Mouse (Mus musculus) right cerebral cortex, adult 18-20 months (tissue): Measurements from ENCODE around the gene Mvp.
A peak's percentile ranks its signal among the peaks of the same experiment; 100 is the strongest.

ENCODE experiments used
- DNase-seq: peaks from one replicate; pipeline ENCODE4 v3.0.0; 2022; ENCODE audit warnings: mixed read lengths

The Mvp gene

DNA sequence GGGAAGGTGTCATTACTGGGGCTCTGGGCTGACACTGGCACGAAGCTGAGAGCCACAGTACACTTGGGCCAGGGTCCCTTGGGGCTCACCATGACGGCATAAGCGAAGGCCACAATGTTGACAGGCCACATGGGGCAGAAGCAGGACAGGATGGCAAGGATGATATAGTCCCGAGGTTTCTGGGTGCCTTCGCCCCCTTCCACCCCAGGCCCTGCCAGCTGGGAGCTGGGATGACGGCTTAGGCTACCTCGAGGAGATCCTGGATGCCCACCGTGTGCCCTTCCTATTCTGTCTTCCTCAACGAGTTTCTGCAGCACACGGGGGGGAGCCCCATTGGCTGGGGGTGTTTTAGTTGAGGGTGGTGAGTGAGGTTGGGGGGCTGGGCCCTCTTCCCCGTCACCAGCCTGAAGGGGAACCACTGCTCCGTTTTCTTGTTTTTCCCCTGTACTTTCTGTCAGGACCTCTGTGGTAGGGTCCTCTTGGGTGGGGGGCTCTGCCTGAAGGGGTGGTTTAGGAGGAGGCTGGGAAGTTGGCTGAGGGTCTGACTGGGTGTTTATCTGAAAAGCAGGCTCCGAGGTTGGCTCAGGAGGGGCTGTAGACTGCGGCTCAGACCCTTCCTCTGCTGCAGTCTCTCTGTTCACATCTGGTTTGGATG is 5.0 kb upstream of the Mvp start:
- DNase-seq, result no peak

DNA sequence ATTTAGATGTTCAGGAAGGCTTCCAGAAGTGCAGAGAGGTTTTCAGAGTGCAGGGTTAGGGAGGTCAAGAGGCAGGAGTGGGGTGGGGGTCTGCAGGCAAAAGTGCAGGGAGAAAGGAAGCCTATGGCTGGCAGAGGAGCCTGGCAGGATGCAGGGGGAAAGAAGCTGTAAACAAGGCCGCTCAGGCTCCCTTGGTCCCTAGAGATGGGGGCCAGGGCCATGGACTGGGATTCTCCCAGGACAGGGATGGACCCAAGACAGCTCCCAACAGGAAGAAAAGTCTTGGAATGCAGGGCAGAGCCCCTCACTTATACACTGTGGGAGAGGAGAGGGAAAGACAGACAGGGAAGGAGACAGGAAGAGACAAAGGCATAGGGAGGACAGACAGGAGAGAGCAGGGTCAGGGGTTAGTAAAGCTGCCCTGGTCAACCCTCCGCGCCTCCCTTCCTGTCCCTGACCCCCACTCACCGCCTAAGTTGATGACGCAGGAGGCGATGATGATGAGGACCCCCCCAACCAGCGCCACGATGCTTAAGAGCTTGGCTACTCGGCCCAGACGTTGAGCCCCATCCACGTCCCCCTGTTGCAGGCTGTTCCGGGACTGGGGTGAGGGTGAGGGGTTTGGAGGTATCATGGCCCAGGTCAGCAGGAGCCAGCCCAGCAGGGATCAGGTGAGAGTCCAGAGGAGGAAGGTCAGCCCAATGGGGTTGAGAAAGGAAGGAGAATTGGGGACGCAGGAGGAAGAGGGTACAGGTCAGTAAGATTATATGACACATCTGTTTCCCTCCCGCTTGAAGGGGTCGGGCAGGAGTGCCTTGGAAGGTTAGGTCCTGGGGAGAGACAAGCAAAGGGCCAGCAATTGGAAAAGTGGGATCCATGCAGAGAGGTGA is 4.2 kb upstream of the Mvp start:
- no peak for DNase-seq

DNA sequence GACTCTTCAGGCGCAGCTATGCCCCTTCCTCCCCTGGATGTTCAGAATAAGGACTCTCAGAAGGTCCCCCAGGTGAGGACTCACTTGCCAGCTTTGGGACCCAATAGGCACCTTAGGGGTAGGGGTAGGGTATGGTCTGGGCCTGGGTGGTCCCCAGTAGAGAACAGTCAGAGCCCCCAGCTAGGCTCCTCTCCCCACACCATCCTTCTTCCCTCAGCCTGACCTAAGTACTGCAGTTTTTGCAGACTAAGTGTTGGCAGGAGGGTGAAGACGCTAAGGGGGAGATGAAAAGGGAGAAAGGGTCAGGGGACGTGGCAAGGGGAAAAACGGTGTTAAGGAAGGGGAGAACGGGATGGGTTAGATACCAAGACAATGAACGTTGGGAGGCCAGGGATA is 3.5 kb upstream of the Mvp start:
- DNase-seq, result no peak

DNA sequence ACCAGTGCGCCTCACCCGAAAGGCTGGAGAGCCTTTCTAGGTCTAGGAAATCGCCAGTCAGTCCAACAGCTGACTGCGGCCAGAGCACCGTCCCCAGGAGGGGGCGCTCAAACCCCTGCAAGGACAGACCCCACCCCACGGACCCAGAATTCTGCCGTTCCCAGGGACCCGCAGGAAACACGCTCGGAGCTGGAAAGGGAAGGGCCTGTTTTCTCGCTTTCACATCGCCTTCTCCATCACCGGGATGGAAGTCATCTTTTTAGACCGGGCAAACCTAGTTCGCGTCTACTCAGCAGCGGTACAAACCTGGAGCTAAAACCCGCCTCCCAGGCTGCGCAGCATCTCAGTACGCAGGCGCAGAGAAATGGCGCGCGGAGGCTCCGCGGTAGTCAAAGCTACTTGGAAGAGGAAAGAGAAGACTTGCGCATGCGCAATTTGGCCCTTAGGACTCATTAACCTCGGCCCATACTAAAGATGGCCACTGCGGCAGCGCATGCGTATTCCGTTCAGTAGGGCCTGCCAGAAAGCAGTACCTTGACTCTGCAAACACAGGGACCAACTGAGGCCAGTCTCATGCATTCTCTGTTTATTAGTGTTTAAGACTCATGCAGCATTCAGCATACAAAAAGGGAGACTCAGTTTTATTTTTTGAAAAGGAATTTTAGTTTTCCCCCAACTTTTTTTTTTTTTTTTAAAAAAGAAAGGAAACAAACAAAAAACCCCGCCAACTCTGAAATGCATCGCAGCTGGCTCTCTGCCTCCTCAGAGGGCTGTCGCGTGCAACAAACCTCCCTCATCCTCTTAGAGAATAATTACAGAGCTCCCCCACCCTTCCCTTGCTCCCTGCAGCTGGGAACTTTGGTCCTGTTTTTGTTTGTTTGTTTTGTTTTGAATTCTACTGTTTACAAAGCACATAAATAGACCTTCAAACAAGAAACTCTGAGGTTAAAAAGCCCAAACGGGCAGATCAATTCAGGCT is 2.8 kb upstream of the Mvp start, which contains the start of gene Pagr1a:
TSS of gene Pagr1a (minus strand) at position 382 of the 979 bp plus-strand sequence.
- DNase-seq, result peak; percentile 97

DNA sequence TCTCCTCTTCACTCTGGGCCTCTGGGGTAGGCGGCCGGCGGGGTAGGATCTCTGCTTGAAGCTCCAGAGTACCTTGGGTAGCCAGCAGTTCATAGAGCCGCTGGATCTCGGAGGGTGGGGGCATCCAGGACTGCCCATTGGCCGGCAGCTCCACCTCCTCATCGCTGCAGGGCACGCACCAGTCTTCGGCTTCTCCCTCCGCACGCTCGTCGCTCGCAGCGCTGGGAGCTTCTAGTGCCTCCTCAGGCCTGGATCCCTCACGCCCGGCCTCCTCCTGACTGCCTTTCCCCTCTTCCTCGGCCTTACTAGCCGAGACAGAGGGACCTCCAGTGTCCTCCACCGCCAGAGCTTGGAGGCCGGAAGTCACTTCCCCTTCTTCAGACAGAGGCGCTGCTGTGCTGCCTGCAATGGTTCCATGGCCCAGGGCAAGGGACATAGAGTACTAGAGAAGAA is 2.1 kb upstream of the Mvp start:
- peak; percentile 71 for DNase-seq

DNA sequence TGATC is 1.9 kb upstream of the Mvp start, which contains the start of gene Pagr1b:
TSS of gene Pagr1b (minus strand) at position 4 of the 5 bp plus-strand sequence.
- DNase-seq, result no peak

DNA sequence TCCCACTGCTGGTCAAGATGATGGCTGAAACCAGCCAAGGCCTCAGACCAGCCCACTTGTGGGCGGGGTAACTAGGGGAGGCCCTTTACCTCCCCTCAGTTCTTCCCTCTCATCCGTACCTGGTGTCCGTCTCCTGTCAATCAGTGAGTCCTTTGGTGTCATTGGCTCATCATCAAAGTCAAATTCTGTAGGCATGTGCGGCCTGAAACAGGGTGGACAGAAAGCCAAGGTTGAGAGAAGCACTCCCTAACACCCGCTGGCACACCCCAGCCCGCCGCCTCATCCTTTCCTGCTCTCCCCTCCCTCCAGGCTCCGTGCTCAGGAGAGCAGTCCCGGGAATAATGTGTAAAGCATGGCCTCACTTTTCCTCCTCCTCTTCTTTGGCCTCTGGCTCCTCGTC is 1.7 kb upstream of the Mvp start:
- no peak for DNase-seq

DNA sequence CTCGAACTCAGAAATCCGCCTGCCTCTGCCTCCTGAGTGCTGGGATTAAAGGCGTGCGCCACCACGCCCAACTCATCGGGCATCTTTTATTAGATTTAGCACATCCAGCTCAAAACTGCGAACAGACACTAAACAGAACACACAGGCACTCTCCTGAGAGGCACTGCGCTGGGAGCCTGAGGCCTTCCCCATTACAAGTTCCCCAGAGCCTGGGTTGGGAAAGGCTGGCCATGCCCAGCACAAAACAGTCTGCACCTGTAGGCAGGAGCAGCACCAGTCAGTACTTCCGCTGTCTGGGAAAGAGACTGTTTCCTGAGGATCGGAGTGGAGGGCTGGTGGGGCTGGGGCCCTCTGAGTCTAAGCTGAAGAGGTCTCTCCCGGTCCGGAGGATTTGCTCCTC is 572 bp upstream of the Mvp start:
- no peak for DNase-seq

DNA sequence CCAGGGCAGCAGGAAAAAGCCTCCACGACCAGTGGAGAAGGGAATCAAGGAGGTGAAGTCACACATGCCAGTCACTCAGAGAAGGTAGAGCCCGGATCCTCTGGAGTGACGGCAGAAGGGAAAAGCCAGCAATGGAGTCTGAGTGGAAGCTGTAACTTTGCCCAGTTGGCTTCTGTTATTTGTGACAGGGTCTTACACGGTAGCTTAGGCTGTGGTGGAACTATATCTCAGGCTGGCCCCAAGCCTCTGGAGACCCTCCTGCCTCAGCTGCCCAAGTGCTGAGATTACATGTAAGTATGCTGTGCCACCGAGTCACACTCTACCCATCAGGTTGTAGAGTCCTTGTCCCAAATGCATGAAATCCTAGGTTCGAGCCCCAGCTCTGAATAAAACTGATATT is 1.0 kb downstream of the Mvp start:
- DNase-seq, result no peak

DNA sequence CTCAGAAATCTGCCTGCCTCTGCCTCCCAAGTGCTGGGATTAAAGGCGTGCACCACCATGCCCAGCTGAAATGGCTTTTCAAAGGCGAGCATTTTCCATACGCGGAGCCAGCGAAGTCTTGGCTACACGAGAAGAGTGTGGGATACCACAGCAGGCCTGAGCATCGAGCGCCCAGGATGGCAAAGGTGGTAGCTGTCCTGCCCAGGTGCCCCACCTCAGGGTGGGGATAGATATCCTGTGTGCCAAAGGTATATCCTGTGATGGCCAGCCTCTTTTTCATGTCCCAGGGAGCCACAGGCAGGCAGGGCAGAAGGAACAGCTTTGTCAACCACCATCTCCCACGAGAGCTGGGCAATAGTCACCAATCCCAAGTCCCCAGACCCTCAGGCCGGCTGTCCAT is 1.6 kb downstream of the Mvp start:
- DNase-seq, result no peak

DNA sequence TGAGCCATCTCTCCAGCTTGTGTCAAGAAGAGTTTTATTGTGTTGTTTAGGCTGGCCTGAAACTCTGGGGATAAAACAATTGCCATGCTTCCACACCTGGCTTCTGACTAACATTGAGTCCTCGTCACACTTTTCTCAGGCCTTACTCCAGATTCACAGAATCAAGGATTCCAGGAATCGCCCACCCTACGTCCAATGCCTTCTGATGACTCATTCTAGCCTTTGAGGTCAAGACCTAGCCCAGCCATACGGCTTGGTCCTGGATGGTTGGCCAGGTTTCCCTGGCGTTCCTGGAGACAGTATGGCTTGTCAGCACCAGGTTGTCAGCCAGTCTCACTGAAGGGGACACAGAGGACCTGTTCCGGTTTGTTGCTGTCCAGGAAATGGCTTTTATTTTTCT is 2.0 kb downstream of the Mvp start:
- DNase-seq, result no peak

DNA sequence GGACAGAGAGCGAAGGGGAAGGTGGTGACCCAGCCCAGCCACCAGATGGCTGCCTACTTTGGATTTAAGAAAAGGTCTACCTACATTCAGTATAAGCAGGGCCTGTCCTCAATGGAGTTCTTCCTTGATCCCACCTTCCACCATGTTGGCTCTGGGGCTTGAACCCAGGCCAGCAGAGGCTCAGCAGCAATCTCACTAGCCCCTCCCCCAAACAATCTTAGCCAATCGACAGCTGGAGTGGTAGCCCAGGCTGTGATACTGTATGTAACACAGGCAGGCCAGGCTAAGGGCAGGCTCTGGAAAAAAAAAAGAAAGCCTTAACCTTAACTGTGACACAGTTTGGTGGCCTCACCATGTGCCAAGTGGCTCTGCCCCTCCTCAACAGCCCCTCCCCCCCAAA is 2.7 kb downstream of the Mvp start:
- DNase-seq, result no peak

DNA sequence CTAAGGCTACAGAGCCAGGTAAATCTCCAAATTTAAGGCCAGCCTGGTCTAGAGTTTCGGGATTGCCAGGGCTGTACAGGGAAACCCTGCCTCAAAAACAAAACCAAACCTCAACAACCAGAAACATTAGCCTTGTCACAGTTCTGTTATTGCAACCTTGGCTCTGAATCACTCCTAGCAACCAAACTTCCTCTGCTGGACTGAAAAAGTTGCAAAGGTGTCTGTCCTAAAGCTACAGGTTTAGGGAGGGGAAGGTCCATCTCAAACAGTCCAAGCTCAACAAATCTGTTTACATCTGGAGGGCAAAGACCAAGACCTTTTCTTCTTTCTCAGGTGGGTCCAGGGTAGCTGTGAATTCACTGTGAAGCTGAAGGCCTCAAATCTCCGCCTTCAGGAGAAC is 3.4 kb downstream of the Mvp start:
- no peak for DNase-seq

DNA sequence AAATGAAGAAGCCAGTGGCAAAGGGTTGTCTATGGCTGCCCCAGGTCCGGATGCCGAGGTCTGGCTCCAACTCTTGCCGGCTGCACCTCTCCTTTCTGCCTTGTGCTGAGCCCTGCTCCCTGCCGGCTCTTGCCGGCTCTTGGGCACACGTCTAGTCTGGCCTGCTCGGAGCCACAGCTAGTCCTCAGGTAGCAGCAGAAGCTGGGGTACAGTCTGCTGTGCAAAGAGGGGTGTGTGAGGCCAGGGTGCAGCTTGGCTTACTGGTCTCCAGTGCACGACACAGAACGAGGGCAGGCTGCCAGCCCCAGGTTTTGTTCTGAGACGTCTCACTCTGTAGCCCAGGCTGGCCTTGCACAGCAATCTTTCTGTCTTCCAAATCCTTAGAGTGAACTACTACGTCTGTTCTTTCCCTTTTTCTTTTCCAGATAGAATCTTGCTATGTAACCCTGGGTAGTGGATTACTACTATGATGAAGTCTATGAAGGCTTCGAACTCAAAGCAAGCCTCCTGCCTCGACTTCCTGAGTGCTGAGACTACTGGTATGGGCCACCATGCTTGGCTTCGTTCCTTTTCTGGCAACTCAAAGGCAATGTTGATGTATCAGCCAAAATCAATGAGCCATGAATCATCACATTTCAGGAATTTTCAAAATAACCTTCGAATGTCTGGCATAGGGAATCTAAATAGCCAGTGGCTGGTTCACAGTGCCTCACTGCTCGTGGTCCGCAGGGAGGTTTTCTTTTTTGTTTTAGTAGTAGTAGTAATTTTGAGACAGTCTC is 4.9 kb downstream of the Mvp start:
- DNase-seq, result no peak

DNA sequence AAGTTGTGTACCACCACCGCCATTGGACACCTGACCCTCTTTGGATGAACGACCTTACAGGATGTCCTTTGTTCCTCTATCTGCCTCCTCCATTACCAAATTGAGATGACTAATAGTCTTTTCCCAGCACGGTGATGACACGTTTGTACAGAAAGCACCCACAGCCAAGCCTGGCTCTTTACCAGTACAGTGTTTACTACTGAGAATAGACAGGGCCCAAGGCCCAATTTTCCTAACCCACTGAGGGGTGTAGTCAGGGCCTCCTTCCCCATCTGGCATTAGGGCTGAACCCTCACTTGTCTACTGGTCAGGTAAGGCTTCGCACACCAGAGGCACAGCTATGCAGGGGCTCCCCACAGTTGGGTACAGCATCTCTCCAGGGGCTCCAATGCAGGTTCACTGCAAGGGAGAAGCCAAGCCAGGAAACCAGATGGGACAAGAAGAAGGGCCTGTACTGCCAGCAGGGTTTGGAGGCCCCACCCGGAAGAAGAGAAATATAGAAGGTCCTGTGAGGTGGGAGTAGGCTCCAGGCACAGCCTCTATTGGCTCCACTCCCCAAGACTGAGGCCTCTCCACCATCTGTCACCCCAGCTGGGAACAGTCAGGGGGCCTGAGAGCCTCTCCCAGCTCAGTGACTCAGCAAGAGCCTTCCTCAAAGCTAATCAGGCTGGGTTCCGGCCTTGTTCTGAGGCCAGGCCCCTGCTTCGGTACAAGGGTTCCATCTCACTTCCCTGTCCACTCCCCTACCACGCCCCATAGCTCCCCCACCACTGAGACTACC is 6.0 kb downstream of the Mvp start:
- peak; percentile 88 for DNase-seq

DNA sequence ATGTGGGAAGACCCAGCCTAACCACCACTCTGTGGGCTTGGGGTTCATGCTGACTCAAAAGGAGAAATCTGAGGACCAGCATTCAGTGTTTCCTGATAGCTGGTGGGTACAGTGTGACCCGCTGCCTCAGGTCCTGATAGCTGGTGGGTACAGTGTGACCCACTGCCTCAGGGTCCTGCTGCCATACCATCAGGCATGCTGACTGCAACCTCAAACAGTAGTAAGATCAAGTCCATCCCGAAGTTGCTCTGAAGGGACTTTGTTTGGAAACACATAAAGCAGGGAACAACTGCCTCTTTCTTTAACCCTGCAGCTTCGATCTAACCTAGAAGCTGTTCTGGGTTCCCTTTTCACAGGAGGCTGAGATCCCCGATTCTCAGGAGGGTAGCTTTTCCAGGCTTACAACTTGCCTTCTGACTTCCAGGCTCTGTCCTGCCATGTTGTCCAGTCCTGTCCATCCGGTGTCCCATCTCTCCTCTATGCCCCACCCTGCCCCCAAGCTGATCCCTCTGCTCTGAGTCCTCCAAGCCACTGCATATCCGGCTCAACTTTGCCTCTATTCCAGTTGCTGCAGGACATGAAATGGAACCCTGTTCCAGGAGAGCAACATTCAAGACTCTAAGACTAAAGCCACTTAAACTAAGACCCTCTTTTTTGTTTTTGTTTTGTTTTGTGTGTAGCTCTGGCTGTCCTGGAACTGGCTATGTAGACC is 7.0 kb downstream of the Mvp start:
- DNase-seq, result no peak

DNA sequence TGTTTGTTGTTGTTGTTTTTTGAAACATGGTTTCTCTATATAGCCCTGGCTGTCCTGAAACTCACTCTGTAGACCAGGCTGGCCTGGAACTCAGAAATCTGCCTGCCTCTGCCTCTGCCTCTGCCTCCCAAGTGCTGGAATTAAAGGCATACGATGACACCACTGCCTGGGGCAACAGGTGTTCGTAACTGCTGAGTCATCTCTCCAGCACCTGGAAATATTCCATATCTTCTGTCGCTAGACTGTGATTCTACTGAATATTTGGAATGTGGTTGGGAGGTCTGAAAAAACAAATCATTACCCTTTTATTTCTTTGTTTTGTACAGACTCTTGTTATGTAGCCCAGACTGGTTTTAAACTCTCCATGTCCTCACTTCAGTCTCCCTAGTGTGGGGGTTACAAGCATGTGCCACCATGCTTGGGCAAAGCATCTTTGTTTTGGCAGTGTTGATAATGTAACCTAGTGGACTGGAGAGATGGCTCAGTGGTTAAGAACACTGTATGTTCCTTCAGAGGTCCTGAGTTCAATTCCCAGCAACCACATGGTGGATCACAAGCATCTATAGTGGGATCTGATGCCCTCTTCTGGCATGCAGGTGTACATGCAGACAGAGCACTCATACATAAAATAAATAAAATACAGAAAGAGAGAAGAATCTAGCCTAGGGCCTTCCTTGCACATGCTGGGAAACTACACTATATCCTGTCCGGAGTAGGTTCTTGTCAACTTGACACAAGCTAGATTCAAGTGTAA is 10.1 kb downstream of the Mvp start:
- DNase-seq, result no peak

DNA sequence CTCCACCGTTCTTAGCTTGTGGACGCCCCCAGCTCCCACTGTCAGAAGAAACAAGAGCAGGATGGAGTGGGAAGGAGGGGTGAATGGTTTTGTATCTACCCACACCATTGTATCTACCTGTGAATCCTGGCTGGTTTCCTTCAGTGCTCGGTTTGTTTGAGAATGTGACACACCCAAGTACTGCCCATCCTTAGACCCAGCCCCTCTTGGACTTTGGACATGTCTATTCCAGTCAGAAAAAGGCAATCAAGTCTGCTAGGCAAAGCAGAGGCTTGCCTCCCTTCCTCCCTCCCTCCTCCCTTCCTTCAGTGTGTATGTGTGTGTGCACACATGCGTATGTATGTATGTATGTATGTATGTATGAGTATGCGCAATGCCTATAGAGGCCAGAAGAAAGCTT is 10.8 kb downstream of the Mvp start:
- no peak for DNase-seq

DNA sequence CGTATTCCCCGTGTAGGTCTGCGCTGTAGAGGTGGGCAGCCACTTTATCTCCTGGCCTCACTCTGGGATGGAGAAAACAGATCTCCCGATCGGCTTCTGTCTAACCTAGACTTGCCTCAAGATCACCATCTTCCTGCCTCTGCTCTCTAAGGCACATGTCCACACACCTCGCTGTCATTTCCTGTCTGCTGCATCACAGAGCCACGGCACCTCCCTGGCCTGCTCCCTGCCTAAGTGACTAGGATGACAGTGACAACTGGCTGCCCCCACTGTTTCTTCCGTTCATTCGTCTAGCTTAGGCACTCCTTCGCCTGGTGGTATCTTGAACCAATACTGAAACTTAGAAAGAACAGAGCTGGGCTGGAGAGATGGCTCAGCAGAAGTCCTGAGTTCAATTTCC is 14.9 kb downstream of the Mvp start:
- no peak for DNase-seq

DNA sequence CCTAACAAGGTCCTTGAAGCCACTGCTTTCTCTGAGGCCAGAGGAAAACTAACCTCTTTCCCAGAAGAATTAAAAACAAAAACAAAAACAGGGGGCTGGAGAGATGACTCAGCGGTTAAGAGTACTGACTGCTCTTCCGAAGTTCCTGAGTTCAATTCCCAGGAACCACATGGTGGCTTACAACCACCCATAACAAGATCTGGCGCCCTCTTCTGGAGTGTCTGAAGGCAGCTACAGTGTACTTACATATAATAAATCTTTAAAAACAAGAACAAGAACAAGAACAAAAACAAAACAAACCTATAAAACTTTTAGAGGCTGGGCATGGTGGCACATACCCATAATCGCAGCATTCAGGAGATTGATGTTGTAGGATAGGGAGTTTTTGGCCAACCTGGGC is 18.0 kb downstream of the Mvp start:
- no peak for DNase-seq

DNA sequence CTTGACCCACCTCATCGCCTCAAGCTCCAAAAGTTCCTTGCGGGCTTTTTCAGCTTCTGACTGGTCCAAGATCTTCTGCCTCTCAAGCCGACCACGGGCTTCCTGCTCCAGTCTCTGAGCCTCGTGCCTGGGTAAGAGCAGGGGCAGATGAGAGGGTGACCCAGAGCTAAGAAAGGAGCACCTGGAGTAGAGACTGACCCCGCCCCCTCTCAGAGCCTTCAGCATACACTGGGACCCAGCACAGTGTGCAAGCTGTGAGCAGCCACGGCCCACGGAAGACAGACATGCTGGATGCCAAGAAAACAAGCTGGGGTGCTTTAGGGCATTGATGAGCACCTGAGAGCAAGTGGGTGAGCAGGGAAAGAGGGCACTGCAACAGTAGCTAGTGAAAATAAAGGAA is 25.6 kb downstream of the Mvp start:
- DNase-seq, result no peak
